Mouse (Mus musculus) brain, embryonic 18.5 days (tissue): Measurements from ENCODE around the gene Golt1a.
"Not testable (repeated sequence)": the region's sequence is repeated elsewhere in the genome, so short reads cannot be mapped to it uniquely, and the experiment has no call there.

Source experiments
- DNase-seq: peaks from one replicate; pipeline ENCODE4 v3.0.0-alpha.2; 2012; ENCODE audit warnings: low read depth, low spot score

The Golt1a gene

GRCm38 (mm10) chr1:133302540-133302939, 7.1 kb upstream of the Golt1a start:
- no peak for DNase-seq

- no peak for DNase-seq
Measured at GRCm38 (mm10) chr1:133306842-133307241, 2.8 kb upstream of the Golt1a start.

GRCm38 (mm10) chr1:133307318-133307717, 2.3 kb upstream of the Golt1a start:
- DNase-seq: no peak

DNA sequence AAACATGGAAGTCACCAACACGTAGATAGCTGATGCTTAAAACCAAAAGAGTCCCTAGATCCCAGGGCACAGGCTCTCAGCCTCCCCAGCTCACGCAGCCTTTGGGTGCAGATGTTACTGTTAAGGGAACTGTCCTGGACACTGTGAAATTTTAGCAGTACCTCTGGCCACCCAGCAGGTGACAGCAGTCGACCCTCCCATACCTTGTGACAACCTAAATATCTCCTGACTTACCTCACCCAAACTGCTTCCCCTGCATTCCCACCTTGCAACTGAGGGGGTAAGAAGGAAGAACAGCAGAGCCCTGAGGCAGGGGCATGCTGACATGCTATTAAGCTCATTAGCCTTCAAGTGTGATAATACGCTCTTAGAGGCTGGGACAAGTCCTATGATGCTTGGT, 1.6 kb downstream of the Golt1a start:
- DNase-seq: no peak

- peak; percentile 47 for DNase-seq
Measured at GRCm38 (mm10) chr1:133311946-133312345, 2.3 kb downstream of the Golt1a start.

DNA sequence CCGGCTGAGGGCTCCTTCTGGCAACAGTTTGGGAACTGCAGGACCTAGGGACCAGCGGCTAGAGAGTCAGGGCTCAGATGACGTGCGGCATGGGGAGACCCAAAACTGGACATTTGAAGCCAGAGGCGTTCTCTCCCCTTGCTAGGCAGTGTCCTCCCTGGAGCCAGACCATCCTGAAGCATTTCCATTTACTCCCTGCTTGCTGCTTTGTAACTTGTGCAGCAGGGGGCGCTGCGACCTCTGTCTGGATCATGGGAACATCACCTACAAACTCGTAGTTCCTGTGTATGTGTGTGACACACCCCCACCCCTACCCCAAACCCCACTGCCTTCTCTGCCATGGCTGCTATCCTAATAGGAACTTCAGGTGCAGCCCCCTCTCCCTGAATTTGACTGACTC, 4.8 kb downstream of the Golt1a start:
- no peak for DNase-seq

DNA sequence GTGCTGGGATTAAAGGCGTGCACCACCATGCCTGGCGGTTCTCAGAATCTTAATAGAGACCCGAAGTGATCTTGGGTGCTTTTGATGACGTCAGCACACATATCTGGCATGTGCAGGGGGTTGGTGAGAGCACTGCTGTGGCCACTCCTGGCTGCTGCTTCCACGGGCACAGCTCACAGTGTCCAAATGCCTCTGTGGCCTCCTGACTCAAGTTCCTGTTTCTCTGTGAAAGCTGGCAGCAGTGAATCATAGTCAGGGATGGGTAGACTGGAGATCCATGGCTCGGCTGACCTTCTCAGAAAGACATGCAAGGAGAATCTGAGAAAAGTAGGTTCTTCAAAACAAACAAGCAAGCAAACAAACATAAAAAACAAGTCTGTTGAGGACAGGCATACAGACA, 6.2 kb downstream of the Golt1a start:
- DNase-seq: no peak

DNA sequence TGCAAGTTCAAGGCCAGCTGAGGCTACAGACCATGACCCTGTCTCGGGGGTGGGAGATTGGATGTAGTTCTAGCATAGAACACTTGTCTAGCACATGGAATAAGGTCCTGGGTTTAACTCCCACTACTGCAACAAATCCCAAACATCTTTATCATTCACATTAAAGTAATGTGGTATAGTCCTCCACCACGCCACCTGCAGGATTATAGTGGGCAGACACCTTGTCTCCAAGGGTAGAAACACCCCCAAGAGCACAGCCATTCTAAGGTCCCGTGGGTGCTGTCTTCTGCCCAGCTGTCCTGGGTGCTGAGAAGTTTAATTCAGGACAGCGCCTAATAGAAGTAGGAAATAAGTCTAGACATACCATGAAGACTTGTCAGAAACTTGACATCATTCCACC, 7.0 kb downstream of the Golt1a start:
- no peak for DNase-seq

GRCm38 (mm10) chr1:133317149-133317548, 7.5 kb downstream of the Golt1a start:
- DNase-seq: no peak

DNA sequence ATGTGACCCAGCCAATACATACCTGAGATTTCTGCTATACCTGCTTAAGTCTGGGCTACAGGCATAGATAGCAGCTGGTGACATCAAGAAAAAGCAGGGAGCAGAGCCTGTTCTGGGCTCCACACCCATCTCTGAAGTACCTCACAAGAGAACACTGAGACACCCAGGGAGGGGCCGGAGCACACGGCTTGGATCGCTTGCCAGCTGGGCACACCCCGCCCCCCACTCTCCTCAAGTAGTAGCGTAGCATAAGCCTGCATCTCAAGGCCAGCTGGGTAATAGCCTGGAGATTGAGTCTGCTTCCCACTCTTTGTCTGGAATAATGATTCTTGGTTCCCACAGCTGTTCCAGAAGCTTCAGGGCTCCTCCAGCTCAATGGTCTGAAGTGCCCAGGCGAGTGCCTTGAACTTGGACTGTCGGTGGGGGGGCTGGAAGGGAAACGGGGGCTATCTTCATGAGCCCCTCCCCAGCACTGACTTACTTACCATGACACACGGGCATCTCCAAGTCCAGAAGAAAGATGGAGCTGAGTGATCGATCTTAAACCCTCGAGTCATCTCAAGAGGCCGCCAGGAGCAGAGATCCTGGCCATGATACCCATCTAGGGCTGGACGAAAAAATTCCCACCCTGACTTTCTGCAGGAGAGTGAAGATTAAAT, 11.8 kb downstream of the Golt1a start, which contains the start of gene Kiss1:
Gene Kiss1 (plus strand): TSS at position 609 of the 659 bp plus-strand sequence.
- DNase-seq: no peak

GRCm38 (mm10) chr1:133323333-133323732, 13.7 kb downstream of the Golt1a start:
- DNase-seq: no peak

DNA sequence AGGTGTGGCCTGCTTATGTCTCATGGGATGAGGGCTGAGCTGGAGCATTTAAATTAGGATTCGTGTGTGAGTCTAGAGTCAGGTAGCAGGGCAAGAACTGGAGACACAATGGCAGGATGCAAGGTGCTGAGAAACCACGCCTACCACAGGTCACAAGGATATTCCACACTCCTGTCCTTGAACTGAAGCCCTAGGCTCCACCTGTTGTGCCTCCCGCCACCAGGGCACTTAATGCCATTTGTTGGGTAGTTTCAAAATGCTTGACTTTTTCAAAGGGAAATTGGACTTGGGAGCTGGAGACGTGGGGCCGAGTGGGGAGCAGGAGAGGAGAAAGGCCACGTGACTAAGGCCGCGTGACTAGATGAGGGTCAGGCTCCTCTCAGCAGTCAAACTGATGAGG, 16.4 kb downstream of the Golt1a start:
- DNase-seq: no peak

DNA sequence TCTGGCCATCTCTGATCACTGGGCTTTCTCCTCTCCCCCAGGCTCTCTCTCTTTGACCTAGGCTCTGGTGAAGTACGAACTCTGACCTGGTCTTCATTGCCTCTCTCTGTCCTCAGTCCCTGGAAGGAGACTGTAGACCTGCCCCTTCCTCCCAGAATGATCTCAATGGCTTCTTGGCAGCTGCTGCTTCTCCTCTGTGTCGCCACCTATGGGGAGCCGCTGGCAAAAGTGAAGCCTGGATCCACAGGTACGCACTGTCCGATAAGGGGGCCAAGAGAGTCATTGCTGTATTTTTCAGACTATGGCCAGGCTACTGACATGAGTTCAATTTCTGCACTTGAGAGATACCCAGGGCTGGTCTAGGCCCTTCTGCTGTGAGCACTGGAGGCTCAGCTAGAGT, 17.5 kb downstream of the Golt1a start:
- no peak for DNase-seq

DNA sequence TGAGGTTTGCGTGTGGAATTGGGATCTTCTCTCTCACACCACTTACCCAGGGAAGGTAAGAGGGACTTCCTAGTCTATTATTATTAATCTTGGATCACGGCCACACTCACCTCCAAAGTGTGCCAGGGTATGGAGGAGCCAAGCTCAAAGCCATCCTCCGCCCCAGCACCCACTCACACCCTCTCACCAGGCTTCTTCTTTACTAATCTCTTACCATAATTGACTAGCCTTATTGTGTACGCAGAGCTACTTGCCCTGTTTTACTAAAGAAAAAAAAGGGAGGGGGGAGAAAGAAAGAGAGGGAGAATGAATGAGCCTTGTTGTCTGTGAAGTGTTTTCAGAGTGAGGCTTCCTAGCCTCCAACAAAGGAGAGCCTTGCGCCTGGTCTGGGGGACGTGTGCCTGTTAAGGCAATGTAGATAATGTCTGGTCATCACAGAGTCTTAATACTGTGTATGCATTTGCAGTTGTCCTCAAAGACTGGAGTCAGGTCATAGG, 18.7 kb downstream of the Golt1a start:
- no peak for DNase-seq

- DNase-seq: no peak
Measured at GRCm38 (mm10) chr1:133328896-133329637, 19.5 kb downstream of the Golt1a start.

GRCm38 (mm10) chr1:133329638-133329964, 20.0 kb downstream of the Golt1a start:
- DNase-seq: no peak

DNA sequence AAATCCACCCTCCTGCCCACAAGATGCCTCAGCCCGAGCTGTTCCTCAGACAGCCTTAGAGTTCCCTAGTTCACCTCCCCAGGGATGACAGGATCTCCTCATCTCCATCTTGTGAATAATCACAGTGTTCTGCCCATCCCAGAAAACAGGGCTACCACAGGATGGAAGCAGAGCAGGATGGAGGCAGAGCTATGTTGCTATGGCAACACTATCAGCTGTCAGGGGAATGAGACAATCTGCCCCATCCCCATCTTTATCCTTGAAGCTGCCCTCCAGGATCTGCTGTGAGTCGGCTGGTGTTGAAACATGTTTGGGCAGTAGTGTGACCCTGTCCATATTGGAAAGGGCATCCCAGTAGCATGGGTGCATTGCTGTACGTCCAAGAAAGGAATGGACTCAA, 21.5 kb downstream of the Golt1a start:
- peak; percentile 56 for DNase-seq

DNA sequence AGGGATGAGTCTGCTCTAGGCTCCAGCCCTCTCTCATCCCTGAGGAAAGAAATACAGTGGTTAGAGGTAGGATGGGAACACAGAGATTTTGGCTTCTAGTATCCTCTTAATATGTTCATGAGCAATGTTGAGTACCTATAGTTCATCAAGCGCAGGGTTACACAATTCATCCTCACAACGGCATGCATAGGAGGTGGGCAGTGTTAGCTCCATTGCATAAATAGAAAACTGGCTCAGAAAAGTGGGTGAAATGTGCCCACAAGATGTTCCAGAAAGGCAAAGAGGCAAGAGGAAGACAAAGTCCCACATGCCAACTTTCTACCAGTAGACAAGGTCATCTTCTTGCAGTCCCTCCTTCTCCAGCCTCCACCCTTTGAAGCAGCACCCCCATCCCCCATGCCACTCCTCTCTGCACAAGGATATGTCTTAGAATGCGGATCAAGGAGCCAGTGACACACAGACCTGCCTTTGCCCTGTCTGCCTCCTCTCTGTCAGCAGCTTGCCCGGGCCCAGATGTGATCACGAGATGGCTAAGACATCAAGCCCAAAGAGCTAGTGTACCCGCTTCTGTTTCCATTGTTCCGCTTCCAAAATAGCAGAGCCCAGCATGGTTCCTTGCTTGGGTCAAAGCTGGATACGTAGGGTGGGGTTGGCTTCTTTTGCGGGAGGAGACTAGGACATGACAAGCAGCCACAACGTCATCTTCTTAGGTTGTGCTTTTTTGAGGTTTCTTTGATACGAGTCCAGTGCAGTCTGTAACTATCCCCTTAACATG, 23.2 kb downstream of the Golt1a start:
- DNase-seq: no peak

DNA sequence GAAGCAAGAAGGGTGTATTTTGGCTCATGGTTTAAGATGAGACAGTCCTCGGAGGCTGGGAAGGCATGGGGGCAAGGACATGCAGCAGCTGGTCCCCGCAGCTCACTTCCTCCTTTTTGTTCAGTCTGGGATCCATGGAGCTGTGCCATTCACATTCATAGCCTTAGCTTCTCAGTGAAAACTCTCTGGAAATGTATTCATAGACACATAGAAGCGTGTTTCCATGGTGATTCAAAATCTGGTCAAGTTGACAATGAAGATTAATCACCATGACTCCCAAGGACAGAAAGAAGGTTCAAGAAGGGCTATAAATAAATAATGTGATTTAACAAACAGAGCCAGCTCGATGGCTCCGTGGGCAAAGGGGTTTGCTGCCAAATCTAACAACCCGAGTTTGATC, 24.3 kb downstream of the Golt1a start:
- no peak for DNase-seq

- not testable (repeated sequence) for DNase-seq
Measured at GRCm38 (mm10) chr1:133340403-133340802, 30.8 kb downstream of the Golt1a start.

- no peak for DNase-seq
Measured at GRCm38 (mm10) chr1:133344357-133344756, 34.8 kb downstream of the Golt1a start.

DNA sequence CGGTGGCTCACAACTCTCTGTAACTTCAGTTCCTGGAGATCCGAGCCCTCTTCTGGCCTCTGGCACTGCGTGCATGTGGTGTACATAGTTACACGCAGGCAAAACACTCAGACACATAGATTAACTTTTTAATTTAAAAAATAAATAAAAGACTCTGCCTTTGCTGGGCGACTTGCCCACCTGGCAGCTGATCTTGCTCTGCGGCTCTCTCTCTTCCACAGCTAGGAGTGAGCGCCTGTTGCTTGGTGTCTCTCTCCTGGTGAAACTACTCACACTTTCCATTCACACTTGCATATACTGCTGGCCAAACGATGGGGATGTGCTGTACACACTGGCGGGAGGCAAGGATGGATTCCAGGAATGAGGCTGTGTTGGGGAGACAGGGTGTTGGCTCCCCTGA, 36.9 kb downstream of the Golt1a start:
- DNase-seq: no peak
